Mouse (Mus musculus): ENCODE data around the gene Slc12a5. TPM values are rescaled to one million over a fixed set of nuclear protein-coding genes. Genes with fewer than 3 reads are reported as not detected.
A peak's percentile ranks its signal among the peaks of the same experiment; 100 is the strongest.

Slc12a5 gene
- polyA plus RNA-seq, 1 experiment from 2014 or later, result 13.9 TPM

DNA sequence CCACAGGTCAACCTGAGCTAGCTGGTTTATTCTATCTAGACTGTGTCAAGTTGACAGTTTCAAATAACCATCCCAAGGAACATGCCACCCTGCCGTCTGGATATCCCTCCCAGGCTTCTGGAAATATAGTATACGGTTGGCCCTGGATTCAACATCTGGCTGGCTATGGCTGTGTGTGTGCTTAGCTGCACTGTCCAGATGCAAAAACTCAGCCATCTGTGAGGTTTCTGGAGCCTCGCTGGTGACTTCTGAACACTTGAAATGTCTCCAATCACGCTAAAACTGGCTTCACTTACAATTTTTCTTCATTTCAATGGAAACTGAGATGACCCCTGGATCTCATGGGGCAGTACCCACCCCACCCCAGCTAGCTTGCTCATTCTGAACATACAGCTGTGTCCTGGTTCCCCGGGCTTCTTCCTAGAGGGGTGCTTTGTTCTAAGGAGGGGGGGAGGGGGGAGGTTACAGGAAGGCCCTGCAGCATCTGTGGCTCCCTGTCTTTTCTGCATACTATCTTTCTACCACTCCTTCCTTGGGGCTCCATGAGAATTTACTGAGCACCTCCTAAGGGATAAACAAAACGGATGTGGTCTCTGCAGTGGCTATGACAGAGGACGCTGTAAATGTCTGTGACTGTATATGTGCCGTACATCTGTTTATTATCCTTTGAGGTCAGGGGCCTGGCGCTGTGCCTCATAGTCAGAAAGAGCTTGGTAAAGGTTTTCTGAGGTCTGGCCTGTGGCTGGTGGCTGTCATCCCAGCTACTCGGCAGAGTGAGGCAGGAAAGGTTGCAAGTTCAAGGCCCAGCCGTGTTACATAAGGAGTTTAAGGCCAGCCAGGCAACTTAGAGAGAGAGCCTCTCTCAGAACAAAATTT is 29.7 kb upstream of the Slc12a5 start:
- Histone ChIP-seq H3K4me3 (no peak overlapping the region), H3K4me1 (no peaks in the 10 kb centered on the region; the same call in 1 of the 2 replicates), H3K36me3 (no peaks in the 10 kb centered on the region), H3K4me2 (replicated peaks) (no peak overlapping the region), H3K27ac (no peak overlapping the region), H3K27me3 (replicated peaks) (peaks cover 12% of the 10 kb centered on the region; the same call in 1 of the 2 replicates), H3K9me3 (no peaks in the 10 kb centered on the region), H3K9ac (0 out of 2 replicates have a peak overlapping the region, but pooled peaks have one; percentile 9)
- no peak for ATAC-seq (ENCODE audit: low FRiP score, low read depth)
- WGBS, result 64% methylated on average over 11 of the region's 11 CpGs

GRCm38 (mm10) chr2:164933534-164933933 is 27.1 kb upstream of the Slc12a5 start:
- H3K4me1 ChIP-seq, result peaks cover 5% of the 10 kb centered on the region
- no peak overlapping the region for H3K27ac ChIP-seq
- 56% methylated on average over 8 of the region's 10 CpGs for WGBS
- H3K36me3 ChIP-seq, result no peaks in the 10 kb centered on the region
- peaks cover 37% of the 10 kb centered on the region for H3K27me3 ChIP-seq (replicated peaks)
- ATAC-seq (ENCODE audit: low FRiP score, low read depth), result no peak
- H3K4me2 ChIP-seq (replicated peaks), result no peak overlapping the region
- no peak overlapping the region for H3K4me3 ChIP-seq
- H3K9ac ChIP-seq, result no peak overlapping the region
- H3K9me3 ChIP-seq, result no peaks in the 10 kb centered on the region

DNA sequence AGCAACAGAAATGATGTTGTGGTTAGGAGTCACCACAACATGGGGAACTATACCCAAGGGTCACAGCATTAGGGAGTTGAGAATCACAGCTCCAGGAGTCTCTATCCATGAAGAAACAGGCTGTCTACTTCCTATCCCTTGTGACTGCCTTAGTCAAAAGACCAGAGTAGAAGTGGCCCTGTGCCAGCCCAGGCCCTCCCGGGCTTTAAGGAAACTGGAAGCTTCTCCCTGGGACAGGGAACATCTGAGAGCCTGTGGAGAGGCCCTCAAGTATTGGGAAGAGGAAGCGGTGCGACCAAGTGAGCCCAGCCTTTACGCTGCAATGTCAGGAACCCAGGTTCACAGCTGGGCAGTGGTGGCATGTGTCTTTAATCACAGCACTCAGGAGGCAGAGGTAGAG is 24.6 kb upstream of the Slc12a5 start:
- no peaks in the 10 kb centered on the region for H3K9me3 ChIP-seq
- ATAC-seq (ENCODE audit: low FRiP score, low read depth), result no peak
- no peak overlapping the region for H3K4me3 ChIP-seq
- H3K4me1 ChIP-seq, result peaks cover 28% of the 10 kb centered on the region
- no peak overlapping the region for H3K27ac ChIP-seq
- no peak overlapping the region for H3K4me2 ChIP-seq (replicated peaks)
- peaks cover 53% of the 10 kb centered on the region for H3K27me3 ChIP-seq (replicated peaks)
- WGBS, result 89% methylated on average over 4 of the region's 4 CpGs
- no peak overlapping the region for H3K9ac ChIP-seq
- H3K36me3 ChIP-seq, result no peaks in the 10 kb centered on the region

- Histone ChIP-seq H3K4me1 (peaks cover 28% of the 10 kb centered on the region), H3K36me3 (no peaks in the 10 kb centered on the region), H3K9ac (peak overlapping the region; percentile 38), H3K27me3 (replicated peaks) (peaks cover 53% of the 10 kb centered on the region), H3K4me3 (peak overlapping the region; percentile 26), H3K27ac (0 out of 2 replicates have a peak overlapping the region, but pooled peaks have one; percentile 34), H3K4me2 (replicated peaks) (peak overlapping the region; percentile 69), H3K9me3 (no peaks in the 10 kb centered on the region)
- peak; percentile 89 for ATAC-seq (ENCODE audit: low FRiP score, low read depth)
- WGBS, result 3% methylated on average over 39 of the region's 39 CpGs
These were observed 22.2 kb upstream of the Slc12a5 start for GRCm38 (mm10) chr2:164938146-164939091.

GRCm38 (mm10) chr2:164939106-164939505 is 21.5 kb upstream of the Slc12a5 start:
- Histone ChIP-seq H3K27ac (0 out of 2 replicates have a peak overlapping the region, but pooled peaks have one; percentile 34), H3K4me3 (peak overlapping the region; percentile 26), H3K27me3 (replicated peaks) (peaks cover 53% of the 10 kb centered on the region), H3K36me3 (no peaks in the 10 kb centered on the region), H3K4me1 (peaks cover 28% of the 10 kb centered on the region), H3K9ac (peak overlapping the region; percentile 38), H3K9me3 (no peaks in the 10 kb centered on the region), H3K4me2 (replicated peaks) (peak overlapping the region; percentile 69)
- 1% methylated on average over 11 of the region's 11 CpGs for WGBS
- peak; percentile 67 for ATAC-seq (ENCODE audit: low FRiP score, low read depth)

GRCm38 (mm10) chr2:164940140-164940830 is 20.3 kb upstream of the Slc12a5 start, which contains the start of gene Mmp9:
Mmp9 (plus strand) TSS chr2:164940780.
- 27% methylated on average over 10 of the region's 10 CpGs for WGBS
- no peak within 1 kb of the TSS for H3K9ac ChIP-seq
- peaks cover 28% of the 10 kb centered on the region for H3K4me1 ChIP-seq
- H3K9me3 ChIP-seq, result no peaks in the 10 kb centered on the region
- H3K4me2 ChIP-seq (replicated peaks), result peak within 1 kb of the TSS; percentile 69
- H3K27ac ChIP-seq, result no peak within 1 kb of the TSS
- H3K4me3 ChIP-seq, result no peak within 1 kb of the TSS
- ATAC-seq (ENCODE audit: low FRiP score, low read depth), result no peak
- H3K36me3 ChIP-seq, result no peaks in the 10 kb centered on the region
- H3K27me3 ChIP-seq (replicated peaks), result peaks cover 52% of the 10 kb centered on the region

DNA sequence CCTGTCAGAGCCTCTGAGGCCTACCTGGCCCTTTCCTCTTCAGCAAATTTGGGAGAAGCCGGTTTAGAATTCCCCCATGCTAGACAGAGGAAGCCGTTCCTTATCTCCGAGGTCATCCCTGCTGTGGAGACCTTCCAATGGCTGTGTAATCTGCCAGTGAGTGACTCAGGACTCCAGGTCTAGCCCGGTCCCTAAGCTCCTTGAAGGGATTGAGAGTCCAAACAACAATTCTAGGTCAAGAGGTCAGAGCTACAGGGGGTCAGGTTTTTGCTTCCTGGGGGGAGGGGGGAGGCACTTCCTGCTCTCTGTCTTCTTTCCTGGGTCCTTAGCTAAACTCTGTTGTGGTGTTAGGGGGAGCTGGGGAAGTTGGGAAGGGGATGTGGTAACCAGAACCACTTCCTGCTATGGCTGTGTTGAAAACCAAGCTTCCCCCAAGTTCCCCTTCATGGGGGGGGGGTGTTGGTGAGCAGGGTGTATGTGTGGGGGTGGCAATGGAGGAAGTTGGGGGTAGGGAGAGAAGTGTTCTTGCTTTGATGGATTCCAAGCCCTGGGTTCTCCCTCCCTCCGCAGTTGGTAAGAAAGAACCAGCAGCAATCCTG is 17.8 kb upstream of the Slc12a5 start:
- Histone ChIP-seq H3K4me3 (no peak overlapping the region), H3K4me2 (replicated peaks) (no peak overlapping the region), H3K4me1 (peaks cover 28% of the 10 kb centered on the region), H3K36me3 (no peaks in the 10 kb centered on the region), H3K9ac (no peak overlapping the region), H3K27me3 (replicated peaks) (peaks cover 43% of the 10 kb centered on the region), H3K27ac (no peak overlapping the region), H3K9me3 (no peaks in the 10 kb centered on the region)
- ATAC-seq (ENCODE audit: low FRiP score, low read depth), result no peak
- WGBS, result 24% methylated on average over 5 of the region's 5 CpGs

DNA sequence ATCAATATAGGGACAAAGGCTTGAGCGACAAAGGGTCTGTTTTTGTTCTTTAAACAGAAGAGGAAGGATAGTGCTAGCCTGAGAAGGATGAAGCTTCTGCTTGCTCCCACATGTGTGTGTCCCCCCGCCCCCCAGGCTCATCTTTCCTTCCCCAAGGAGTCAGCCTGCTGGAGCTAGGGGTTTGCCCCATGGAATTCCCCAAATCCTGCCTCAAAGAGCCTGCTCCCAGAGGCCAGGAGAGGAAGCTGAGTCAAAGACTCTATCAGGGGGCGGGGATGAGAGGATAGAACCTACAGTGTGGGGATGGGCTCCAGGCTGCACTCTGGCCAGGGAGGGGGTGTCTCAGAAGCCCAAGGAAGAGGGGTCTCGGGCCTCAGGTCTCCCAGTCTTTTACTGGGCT is 13.1 kb upstream of the Slc12a5 start:
- H3K4me2 ChIP-seq (replicated peaks), result no peak overlapping the region
- H3K9ac ChIP-seq, result no peak overlapping the region
- no peaks in the 10 kb centered on the region for H3K9me3 ChIP-seq
- H3K27me3 ChIP-seq (replicated peaks), result peaks cover 63% of the 10 kb centered on the region
- peaks cover 16% of the 10 kb centered on the region for H3K4me1 ChIP-seq
- WGBS, result 39% methylated on average over 4 of the region's 4 CpGs
- H3K27ac ChIP-seq, result no peak overlapping the region
- no peak overlapping the region for H3K4me3 ChIP-seq
- no peaks in the 10 kb centered on the region for H3K36me3 ChIP-seq
- no peak for ATAC-seq (ENCODE audit: low FRiP score, low read depth)

DNA sequence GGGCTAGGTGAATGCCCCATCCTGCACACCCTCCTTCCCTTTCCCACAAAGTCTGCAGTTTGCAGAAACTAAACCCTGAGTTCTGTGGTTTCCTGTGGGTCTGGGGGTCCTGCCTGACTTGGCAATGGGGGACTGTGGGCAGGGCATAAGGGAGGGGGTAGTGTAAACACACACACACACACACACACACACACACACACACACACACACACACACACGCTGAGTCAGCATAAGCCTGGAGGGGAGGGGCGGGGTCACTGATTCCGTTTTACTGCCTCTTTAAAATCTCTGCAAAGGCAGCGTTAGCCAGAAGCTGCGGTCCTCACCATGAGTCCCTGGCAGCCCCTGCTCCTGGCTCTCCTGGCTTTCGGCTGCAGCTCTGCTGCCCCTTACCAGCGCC is 12.7 kb upstream of the Slc12a5 start:
- Histone ChIP-seq H3K36me3 (no peaks in the 10 kb centered on the region), H3K4me3 (no peak overlapping the region), H3K27ac (no peak overlapping the region), H3K4me2 (replicated peaks) (0 out of 2 replicates have a peak overlapping the region, but pooled peaks have one; percentile 25), H3K4me1 (peaks cover 16% of the 10 kb centered on the region), H3K9ac (no peak overlapping the region), H3K9me3 (no peaks in the 10 kb centered on the region), H3K27me3 (replicated peaks) (peaks cover 65% of the 10 kb centered on the region)
- ATAC-seq (ENCODE audit: low FRiP score, low read depth), result no peak
- WGBS, result 6% methylated on average over 6 of the region's 7 CpGs

DNA sequence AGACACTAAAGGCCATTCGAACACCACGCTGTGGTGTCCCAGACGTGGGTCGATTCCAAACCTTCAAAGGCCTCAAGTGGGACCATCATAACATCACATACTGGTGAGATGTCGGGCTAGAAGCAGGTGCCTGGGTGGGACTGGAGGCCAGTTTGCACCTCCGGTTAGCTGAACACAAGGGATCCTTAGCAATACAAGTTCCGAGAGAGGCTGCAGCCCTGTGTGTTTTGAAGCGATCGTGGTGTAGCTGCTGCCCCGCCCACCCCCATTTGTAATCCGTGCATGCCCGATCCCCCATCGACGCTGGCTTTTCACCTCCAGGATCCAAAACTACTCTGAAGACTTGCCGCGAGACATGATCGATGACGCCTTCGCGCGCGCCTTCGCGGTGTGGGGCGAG is 11.6 kb upstream of the Slc12a5 start:
- Histone ChIP-seq H3K27ac (no peak overlapping the region), H3K4me3 (peak overlapping the region; percentile 18; the same call in 1 of the 2 replicates), H3K27me3 (replicated peaks) (peaks cover 75% of the 10 kb centered on the region), H3K9ac (no peak overlapping the region), H3K4me2 (replicated peaks) (peak overlapping the region; percentile 48), H3K9me3 (no peaks in the 10 kb centered on the region), H3K36me3 (no peaks in the 10 kb centered on the region), H3K4me1 (peaks cover 19% of the 10 kb centered on the region)
- 5% methylated on average over 25 of the region's 25 CpGs for WGBS
- ATAC-seq (ENCODE audit: low FRiP score, low read depth), result no peak

GRCm38 (mm10) chr2:164950501-164950900 is 10.1 kb upstream of the Slc12a5 start:
- Histone ChIP-seq H3K4me3 (no peak overlapping the region; the same call in 1 of the 2 replicates), H3K4me1 (peaks cover 19% of the 10 kb centered on the region), H3K27ac (no peak overlapping the region), H3K27me3 (replicated peaks) (peaks cover 85% of the 10 kb centered on the region), H3K4me2 (replicated peaks) (no peak overlapping the region), H3K9ac (no peak overlapping the region), H3K36me3 (no peaks in the 10 kb centered on the region), H3K9me3 (no peaks in the 10 kb centered on the region)
- 27% methylated on average over 13 of the region's 13 CpGs for WGBS
- ATAC-seq (ENCODE audit: low FRiP score, low read depth), result no peak
